Mouse (Mus musculus) intestine, embryonic 15.5 days (tissue): ENCODE data around the gene Fbxl2. TPM values are rescaled to one million over a fixed set of nuclear protein-coding genes. Genes with fewer than 3 reads are reported as not detected.

Experiments used
- ATAC-seq: fragments of 200-750 bp; cut with Nextera tagmentation; 2 replicates; pipeline ENCODE4 v1.8.0; 2017; ENCODE audit warnings: moderate TSS enrichment, moderate library complexity
- H3K27ac ChIP-seq: fragments of 300-500 bp; sonication (generic); 2 replicates; pipeline ENCODE4 v1.5.1; 2015; ENCODE audit warnings: mild to moderate bottlenecking, inconsistent platforms
- H3K27me3 ChIP-seq: fragments of 300-500 bp; sonication (generic); replicated peaks from 2 replicates; pipeline ENCODE4 v1.6.1; 2015; ENCODE audit warnings: inconsistent platforms
- H3K36me3 ChIP-seq: fragments of 300-500 bp; sonication (generic); 2 replicates; pipeline ENCODE4 v1.6.1; 2015; ENCODE audit warnings: inconsistent platforms
- H3K4me1 ChIP-seq: fragments of 300-500 bp; sonication (generic); replicated peaks from 2 replicates; pipeline ENCODE4 v1.6.1; 2015; ENCODE audit warnings: inconsistent platforms
- H3K4me2 ChIP-seq: fragments of 300-500 bp; sonication (generic); replicated peaks from 2 replicates; pipeline ENCODE4 v1.6.1; 2015; ENCODE audit warnings: mild to moderate bottlenecking, inconsistent platforms
- H3K4me3 ChIP-seq: fragments of 300-500 bp; sonication (generic); replicated peaks from 2 replicates; pipeline ENCODE4 v1.5.1; 2015; ENCODE audit warnings: inconsistent platforms
- H3K9ac ChIP-seq: fragments of 300-500 bp; sonication (generic); 2 replicates; pipeline ENCODE4 v1.6.1; 2015; ENCODE audit warnings: inconsistent platforms
- H3K9me3 ChIP-seq: fragments of 300-500 bp; sonication (generic); 2 replicates; pipeline ENCODE4 v1.6.1; 2016; ENCODE audit warnings: inconsistent platforms
- WGBS: fragments of 180-500 bp; shearing (Covaris S2); methylation state at CpG from one replicate; pipeline ENCODE4 v1.1.7; 2015; 5-methylcytosine and 5-hydroxymethylcytosine counted together
- polyA plus RNA-seq: library from polyadenylated mRNA; unstranded; fragments of >200 nt; fragmentation: Nextera tagmentation; extraction: Ambion mirVana; gene quantifications from 2 replicates; pipeline ENCODE4 v1.2.1, GENCODE M21; 2015

Gene Fbxl2
- polyA plus RNA-seq, 1 experiment from 2014 or later = 3.2 TPM

DNA sequence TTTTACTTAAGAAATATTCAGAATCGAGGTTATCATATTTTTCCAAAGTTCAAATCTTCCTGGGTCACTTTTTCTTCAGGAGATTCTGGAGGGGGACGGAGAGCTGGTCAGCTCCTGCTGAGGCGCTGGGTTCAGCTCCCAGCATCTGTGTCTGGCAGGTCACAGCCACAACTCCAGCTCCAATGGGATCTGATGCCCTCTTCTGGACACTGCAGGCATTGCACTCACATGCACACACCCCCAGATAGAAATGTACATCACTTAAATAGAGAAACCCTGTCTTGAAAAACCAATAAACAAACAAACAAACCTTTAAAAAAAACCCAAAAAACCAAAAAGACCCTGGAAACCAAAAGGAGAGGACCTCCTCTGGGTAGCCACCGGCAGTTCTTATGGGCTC is 30.3 kb downstream of the Fbxl2 start:
- H3K4me2 ChIP-seq = no peak overlapping the region
- no peaks in the 10 kb centered on the region for H3K27me3 ChIP-seq
- H3K9me3 ChIP-seq = no peaks in the 10 kb centered on the region
- WGBS = 96% methylated on average over 4 of the region's 4 CpGs
- ATAC-seq = no peak
- no peak overlapping the region for H3K27ac ChIP-seq
- no peaks in the 10 kb centered on the region for H3K4me1 ChIP-seq
- no peak overlapping the region for H3K9ac ChIP-seq
- no peak overlapping the region for H3K4me3 ChIP-seq
- H3K36me3 ChIP-seq = no peaks in the 10 kb centered on the region

DNA sequence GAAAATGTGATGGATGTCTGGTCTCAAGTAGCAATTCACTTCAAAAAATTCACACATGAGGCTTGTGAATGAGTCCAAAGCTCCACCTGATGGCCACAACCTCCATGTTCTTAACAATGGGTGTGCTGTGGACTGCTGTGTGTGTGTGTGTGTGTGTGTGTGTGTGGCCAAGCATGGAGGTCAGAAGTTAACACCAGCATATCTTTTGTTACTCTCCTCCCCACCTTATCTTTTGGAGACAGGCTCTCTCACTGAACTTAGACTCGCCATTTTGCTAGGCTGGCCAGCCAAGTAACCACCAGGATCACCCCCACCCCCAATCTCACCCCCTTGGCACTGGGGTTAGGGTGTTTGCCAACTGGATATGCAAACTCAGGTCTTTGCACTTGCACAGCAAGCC is 32.0 kb downstream of the Fbxl2 start:
- 69% methylated on average over 1 of the region's 1 CpGs for WGBS
- Histone ChIP-seq H3K9ac (no peak overlapping the region), H3K4me3 (no peak overlapping the region), H3K9me3 (no peaks in the 10 kb centered on the region), H3K36me3 (no peaks in the 10 kb centered on the region), H3K27ac (no peak overlapping the region), H3K27me3 (no peaks in the 10 kb centered on the region), H3K4me2 (no peak overlapping the region), H3K4me1 (no peaks in the 10 kb centered on the region)
- no peak for ATAC-seq

- 72% methylated on average over 18 of the region's 18 CpGs for WGBS
These were observed 34.8 kb downstream of the Fbxl2 start for GRCm38 (mm10) chr9:114011203-114011602.

GRCm38 (mm10) chr9:114009526-114009925 is 36.5 kb downstream of the Fbxl2 start:
- H3K9me3 ChIP-seq = no peaks in the 10 kb centered on the region
- H3K9ac ChIP-seq = no peak overlapping the region
- no peaks in the 10 kb centered on the region for H3K4me1 ChIP-seq
- no peaks in the 10 kb centered on the region for H3K27me3 ChIP-seq
- ATAC-seq = no peak
- 55% methylated on average over 5 of the region's 5 CpGs for WGBS
- H3K4me2 ChIP-seq = no peak overlapping the region
- H3K4me3 ChIP-seq = no peak overlapping the region
- H3K36me3 ChIP-seq = no peaks in the 10 kb centered on the region
- H3K27ac ChIP-seq = no peak overlapping the region

More at GRCm38 (mm10) chr9:114011203-114011602, 34.8 kb downstream of the Fbxl2 start:
- Histone ChIP-seq H3K9ac (no peak overlapping the region), H3K4me1 (no peaks in the 10 kb centered on the region), H3K4me2 (no peak overlapping the region), H3K27me3 (no peaks in the 10 kb centered on the region), H3K4me3 (no peak overlapping the region), H3K36me3 (no peaks in the 10 kb centered on the region), H3K9me3 (no peaks in the 10 kb centered on the region), H3K27ac (no peak overlapping the region)
- no peak for ATAC-seq

GRCm38 (mm10) chr9:114007850-114008350 is 38.1 kb downstream of the Fbxl2 start:
- ATAC-seq = no peak
- Histone ChIP-seq H3K4me1 (no peaks in the 10 kb centered on the region), H3K36me3 (no peaks in the 10 kb centered on the region), H3K9me3 (no peaks in the 10 kb centered on the region), H3K4me3 (no peak overlapping the region), H3K9ac (no peak overlapping the region), H3K27ac (no peak overlapping the region), H3K27me3 (no peaks in the 10 kb centered on the region), H3K4me2 (no peak overlapping the region)
- 89% methylated on average over 9 of the region's 9 CpGs for WGBS

DNA sequence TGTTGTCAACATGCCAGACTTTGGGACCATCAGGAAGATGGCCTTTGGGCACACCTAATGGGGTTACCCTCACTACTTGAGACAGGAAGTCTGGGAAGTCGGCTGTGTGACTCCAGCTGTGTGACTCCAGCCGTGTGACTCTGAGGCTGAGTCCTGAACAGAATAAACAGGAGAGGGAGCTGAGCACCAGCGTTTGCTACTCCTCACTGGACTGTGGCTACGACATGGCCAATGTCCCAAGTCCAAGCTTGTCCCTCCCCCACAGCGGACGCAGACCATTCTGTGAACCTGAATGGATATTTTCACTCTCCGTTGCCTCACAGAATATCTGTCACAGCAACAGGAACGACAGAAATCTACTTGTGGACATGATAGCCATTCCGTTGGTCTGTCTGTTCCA is 39.2 kb downstream of the Fbxl2 start:
- H3K4me3 ChIP-seq = no peak overlapping the region
- H3K27ac ChIP-seq = no peak overlapping the region
- no peaks in the 10 kb centered on the region for H3K9me3 ChIP-seq
- H3K4me2 ChIP-seq = no peak overlapping the region
- no peak overlapping the region for H3K9ac ChIP-seq
- ATAC-seq = no peak
- H3K4me1 ChIP-seq = no peaks in the 10 kb centered on the region
- WGBS = 70% methylated on average over 9 of the region's 9 CpGs
- no peaks in the 10 kb centered on the region for H3K36me3 ChIP-seq
- no peaks in the 10 kb centered on the region for H3K27me3 ChIP-seq

- no peak for ATAC-seq
- no peaks in the 10 kb centered on the region for H3K9me3 ChIP-seq
- H3K9ac ChIP-seq = no peak overlapping the region
- H3K4me3 ChIP-seq = no peak overlapping the region
- H3K4me1 ChIP-seq = no peaks in the 10 kb centered on the region
- no peaks in the 10 kb centered on the region for H3K27me3 ChIP-seq
- H3K4me2 ChIP-seq = no peak overlapping the region
- WGBS = 55% methylated on average over 2 of the region's 2 CpGs
- no peaks in the 10 kb centered on the region for H3K36me3 ChIP-seq
- no peak overlapping the region for H3K27ac ChIP-seq
These were observed 47.7 kb downstream of the Fbxl2 start for GRCm38 (mm10) chr9:113998311-113998710.

DNA sequence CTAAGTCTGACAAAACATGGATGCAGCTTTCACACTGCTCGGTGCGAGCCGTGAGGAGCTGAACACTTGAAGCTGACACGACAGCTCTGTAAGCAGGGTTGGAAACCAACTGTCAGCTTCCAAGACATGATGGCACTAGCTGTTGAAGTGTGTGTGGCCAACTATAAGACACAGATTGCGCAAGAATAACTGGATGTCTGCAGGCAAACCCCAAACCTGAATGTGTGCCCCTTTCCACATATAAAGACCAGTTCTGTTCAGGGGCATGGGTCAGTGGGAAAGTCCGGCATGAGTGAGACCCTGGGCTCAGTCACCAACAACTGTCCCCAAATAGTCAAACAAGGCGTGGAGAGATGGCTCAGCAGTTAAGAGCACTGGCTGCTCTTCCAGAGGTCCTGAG is 53.2 kb downstream of the Fbxl2 start:
- H3K9ac ChIP-seq = no peak overlapping the region
- H3K4me2 ChIP-seq = no peak overlapping the region
- H3K27ac ChIP-seq = no peak overlapping the region
- no peaks in the 10 kb centered on the region for H3K4me1 ChIP-seq
- WGBS = 91% methylated on average over 7 of the region's 7 CpGs
- H3K27me3 ChIP-seq = no peaks in the 10 kb centered on the region
- H3K9me3 ChIP-seq = no peaks in the 10 kb centered on the region
- no peak for ATAC-seq
- H3K36me3 ChIP-seq = no peaks in the 10 kb centered on the region
- H3K4me3 ChIP-seq = no peak overlapping the region

DNA sequence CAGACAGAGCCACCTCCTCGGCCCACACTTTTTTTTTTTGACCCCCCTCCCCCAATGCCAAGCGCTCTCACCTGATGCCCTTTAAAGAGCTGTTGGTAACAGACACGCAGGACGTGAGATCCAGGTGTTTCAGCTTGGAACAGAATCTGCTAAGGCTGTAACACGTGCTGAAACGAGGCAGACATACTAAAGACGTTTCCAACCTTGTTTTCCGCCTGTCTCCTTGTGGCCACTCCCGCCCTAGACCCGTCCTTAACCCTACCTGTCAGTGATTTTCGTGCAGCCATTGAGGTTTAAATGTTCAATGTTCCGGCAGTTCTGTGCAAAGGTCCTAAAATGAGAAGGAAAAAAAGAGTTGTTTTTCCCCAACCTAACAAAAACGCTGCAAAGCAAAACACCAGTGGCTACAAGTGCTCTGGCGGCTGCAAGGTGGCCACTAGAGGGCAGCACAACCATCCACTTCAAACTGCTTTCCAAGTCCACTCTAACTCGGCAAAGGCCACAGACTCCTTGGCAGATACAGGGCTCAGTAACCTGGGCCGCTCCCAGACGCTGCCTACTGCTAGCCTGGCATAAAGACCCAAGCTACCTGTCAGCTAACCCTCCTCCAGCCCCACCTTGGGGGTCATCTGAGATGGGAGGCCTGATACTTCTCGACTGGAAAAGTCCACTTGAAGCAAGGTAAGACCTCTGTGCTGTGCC is 55.3 kb downstream of the Fbxl2 start:
- no peaks in the 10 kb centered on the region for H3K27me3 ChIP-seq
- H3K9ac ChIP-seq = peak overlapping the region; percentile 21; the same call in 1 of the 2 replicates
- H3K36me3 ChIP-seq = no peaks in the 10 kb centered on the region
- peak overlapping the region; percentile 58 for H3K4me2 ChIP-seq
- no peaks in the 10 kb centered on the region for H3K4me1 ChIP-seq
- H3K4me3 ChIP-seq = peak overlapping the region; percentile 20; the same call in 1 of the 2 replicates
- ATAC-seq = peak; percentile 86
- no peak overlapping the region for H3K27ac ChIP-seq
- H3K9me3 ChIP-seq = no peaks in the 10 kb centered on the region
- 20% methylated on average over 18 of the region's 18 CpGs for WGBS

DNA sequence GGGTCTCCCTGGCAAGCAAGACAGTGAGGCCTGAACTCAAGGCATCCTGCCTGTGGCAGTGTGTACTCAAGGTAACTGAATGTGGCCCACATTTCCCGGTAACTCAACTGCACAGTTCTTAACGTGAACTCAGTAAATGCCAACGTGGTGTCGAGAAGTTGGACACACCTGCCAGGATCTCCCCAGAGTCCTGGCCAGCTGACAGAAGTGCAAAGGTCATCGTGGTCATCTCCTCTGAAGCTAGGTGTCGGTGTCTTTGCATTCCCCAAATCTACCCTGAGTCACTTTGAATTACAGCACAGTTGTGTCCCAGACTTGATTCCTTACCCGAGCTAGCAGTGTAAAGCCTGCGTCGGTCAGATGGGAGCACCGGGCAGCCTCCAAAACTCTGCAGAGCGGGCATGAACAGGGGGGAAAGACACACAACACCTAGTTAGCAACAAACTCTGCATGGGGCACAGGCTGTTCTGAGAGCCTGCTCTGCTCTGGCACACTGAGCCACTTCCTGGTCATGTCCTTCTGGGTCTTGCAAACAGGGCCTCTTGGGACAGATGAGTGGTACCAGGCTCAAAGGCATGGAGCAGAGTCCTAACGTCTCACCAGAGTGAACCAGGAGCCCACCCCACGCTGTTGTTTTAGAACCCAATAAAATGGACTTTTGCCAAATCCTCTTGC is 60.9 kb downstream of the Fbxl2 start:
- Histone ChIP-seq H3K36me3 (no peaks in the 10 kb centered on the region), H3K27ac (no peak overlapping the region), H3K4me1 (no peaks in the 10 kb centered on the region), H3K9me3 (no peaks in the 10 kb centered on the region), H3K4me3 (no peak overlapping the region), H3K27me3 (no peaks in the 10 kb centered on the region), H3K9ac (no peak overlapping the region), H3K4me2 (no peak overlapping the region)
- no peak for ATAC-seq
- WGBS = 81% methylated on average over 13 of the region's 13 CpGs

GRCm38 (mm10) chr9:113982883-113983670 is 62.9 kb downstream of the Fbxl2 start:
- Histone ChIP-seq H3K27me3 (no peaks in the 10 kb centered on the region), H3K4me1 (no peaks in the 10 kb centered on the region), H3K4me2 (no peak overlapping the region), H3K9ac (no peak overlapping the region), H3K9me3 (no peaks in the 10 kb centered on the region), H3K36me3 (no peaks in the 10 kb centered on the region; the same call in 1 of the 2 replicates), H3K27ac (no peak overlapping the region), H3K4me3 (no peak overlapping the region)
- WGBS = 80% methylated on average over 11 of the region's 11 CpGs
- no peak for ATAC-seq

DNA sequence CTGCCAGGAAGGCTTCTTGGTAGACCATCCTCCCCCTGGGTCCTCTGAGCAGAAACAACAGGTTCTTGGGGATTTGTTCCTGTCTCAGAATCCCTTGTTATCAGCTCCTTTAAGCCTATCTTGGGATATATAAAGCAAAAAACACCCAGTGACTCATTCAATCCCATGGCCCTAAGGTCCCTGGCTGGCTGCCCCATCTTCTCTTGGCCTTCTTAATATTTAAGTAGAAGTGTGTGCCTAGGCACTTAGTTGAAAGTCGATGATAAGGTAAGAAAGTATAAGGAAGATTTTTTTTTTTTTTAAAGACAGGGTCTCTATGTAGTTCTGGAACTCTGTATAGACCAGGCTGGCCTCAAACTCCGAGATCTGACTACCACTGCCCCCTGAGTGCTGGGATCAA is 63.5 kb downstream of the Fbxl2 start:
- 80% methylated on average over 2 of the region's 2 CpGs for WGBS
- H3K36me3 ChIP-seq = no peaks in the 10 kb centered on the region; the same call in 1 of the 2 replicates
- H3K4me2 ChIP-seq = no peak overlapping the region
- H3K9ac ChIP-seq = no peak overlapping the region
- no peak for ATAC-seq
- H3K27me3 ChIP-seq = no peaks in the 10 kb centered on the region
- H3K4me3 ChIP-seq = no peak overlapping the region
- H3K4me1 ChIP-seq = no peaks in the 10 kb centered on the region
- H3K9me3 ChIP-seq = no peaks in the 10 kb centered on the region
- no peak overlapping the region for H3K27ac ChIP-seq
